Mouse (Mus musculus) T-helper 2 cell (primary cell): ENCODE results near the gene Plcb4.

Experiments
- in situ Hi-C: fragments of 300-600 bp; cut with MboI, MseI; formaldehyde crosslinking; loops from one replicate; pipeline ENCODE4 v1.15.1; 2025; ENCODE audit warnings: high pct_unique_total_duplicates

The Plcb4 gene

DNA sequence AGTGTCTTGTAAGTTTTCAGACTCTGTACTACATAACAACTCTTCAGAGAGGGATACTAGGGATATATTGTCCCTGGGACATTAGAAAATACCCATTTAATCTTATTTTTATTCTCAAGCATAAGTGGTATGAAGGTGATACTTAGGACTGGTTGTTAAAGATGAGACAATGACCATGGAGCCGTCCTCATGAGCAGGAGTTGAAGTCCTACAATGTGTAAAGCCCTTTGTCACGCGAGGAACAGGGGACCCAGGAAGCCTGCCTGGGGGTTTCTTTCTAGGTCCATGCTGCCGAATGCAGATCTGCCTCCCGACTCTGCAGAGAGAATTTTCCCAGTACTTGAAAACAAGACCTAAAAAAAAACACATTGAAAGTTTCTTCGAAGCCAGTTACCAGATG lies 338.1 kb downstream of the Plcb4 start:
- in situ Hi-C loops: no loop called here

- in situ Hi-C loops: no loop called here
These were observed 338.7 kb downstream of the Plcb4 start for GRCm38 (mm10) chr2:135997361-135998150.

GRCm38 (mm10) chr2:135998886-135999285 lies 340.1 kb downstream of the Plcb4 start:
- in situ Hi-C loops: no loop called here

GRCm38 (mm10) chr2:135999361-135999760 lies 340.6 kb downstream of the Plcb4 start:
- in situ Hi-C loops: no loop called here

- in situ Hi-C loops: no loop called here
These were observed 342.1 kb downstream of the Plcb4 start for GRCm38 (mm10) chr2:136000933-136001332.

GRCm38 (mm10) chr2:136002118-136002517 lies 343.3 kb downstream of the Plcb4 start:
- in situ Hi-C loops: no loop called here

GRCm38 (mm10) chr2:136003836-136004235 lies 345.0 kb downstream of the Plcb4 start:
- in situ Hi-C loops: no loop called here

GRCm38 (mm10) chr2:136006280-136006679 lies 347.5 kb downstream of the Plcb4 start:
- in situ Hi-C loops: no loop called here

DNA sequence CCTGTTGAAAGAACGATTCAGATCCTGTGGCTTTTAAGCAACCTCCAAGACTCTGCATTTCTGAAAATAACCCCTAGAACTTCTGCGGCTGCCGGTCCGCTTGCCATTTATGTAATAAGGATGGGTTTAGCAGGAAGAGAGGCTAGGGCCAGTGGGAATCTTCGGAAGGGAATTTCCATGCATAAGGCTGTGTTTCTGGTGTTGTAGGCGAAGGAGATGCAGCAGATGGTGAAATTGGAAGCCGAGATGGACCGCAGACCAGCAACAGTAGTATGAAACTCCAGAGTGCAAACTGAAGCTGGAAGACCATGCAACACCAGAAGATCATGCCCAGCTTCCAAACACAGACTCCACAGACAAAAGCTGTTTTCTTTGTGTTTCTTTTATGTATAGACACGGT lies 353.9 kb downstream of the Plcb4 start:
- in situ Hi-C loops: no loop called here

DNA sequence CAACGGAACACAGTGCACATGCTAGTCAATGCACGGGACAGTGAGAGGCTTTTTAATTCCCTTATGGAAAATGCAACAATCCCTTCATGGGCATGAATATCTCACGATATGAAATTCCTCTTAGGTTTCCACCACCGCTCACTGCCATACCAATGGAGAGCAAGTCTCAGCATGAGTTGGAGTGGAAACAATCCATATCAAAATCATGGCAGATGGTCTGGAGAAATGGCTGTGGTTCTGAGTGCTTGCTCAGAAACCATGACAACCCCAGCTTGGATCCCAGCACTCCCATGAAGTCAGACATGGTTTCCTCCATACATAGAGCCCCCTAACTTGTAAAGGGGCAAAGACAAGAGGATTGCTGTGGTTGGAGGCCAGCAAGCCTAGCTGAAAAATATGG lies 389.7 kb downstream of the Plcb4 start:
- in situ Hi-C loops: no loop called here

- in situ Hi-C loops: loop anchor here (10.0 kb wide), 1 partner anchor 516 kb away; no protein-coding TSS in a partner anchor
These were observed 392.2 kb downstream of the Plcb4 start for GRCm38 (mm10) chr2:136050793-136051615.

- in situ Hi-C loops: loop anchor here (10.0 kb wide), 1 partner anchor 517 kb away; no protein-coding TSS in a partner anchor
These were observed 393.0 kb downstream of the Plcb4 start, which contains the start of gene Lamp5 for GRCm38 (mm10) chr2:136051688-136052289. Lamp5 (plus strand) TSS chr2:136052239.

GRCm38 (mm10) chr2:136057861-136058331 lies 399.1 kb downstream of the Plcb4 start:
- in situ Hi-C loops: loop anchor here (10.0 kb wide), 1 partner anchor 523 kb away; no protein-coding TSS in a partner anchor

DNA sequence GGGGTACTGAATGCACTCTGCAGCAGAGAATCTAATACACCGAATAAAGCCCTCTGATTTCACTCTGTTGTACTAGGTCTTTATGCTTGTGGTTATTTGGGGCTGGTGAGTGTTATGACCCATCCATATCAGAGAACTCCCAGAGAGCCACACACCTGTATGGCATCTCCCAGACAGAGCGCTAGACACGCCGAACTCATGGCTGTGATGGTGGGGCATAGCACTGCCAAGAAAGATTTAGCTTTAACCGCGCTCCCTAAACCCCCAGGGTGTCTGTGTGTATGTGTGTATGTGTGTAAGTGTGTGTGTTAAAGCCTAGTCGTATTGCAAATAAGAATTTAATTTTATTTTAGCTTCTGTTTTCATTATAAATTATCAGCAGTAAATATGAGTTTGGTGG lies 399.6 kb downstream of the Plcb4 start:
- in situ Hi-C loops: loop anchor here (10.0 kb wide), 1 partner anchor 524 kb away; no protein-coding TSS in a partner anchor

DNA sequence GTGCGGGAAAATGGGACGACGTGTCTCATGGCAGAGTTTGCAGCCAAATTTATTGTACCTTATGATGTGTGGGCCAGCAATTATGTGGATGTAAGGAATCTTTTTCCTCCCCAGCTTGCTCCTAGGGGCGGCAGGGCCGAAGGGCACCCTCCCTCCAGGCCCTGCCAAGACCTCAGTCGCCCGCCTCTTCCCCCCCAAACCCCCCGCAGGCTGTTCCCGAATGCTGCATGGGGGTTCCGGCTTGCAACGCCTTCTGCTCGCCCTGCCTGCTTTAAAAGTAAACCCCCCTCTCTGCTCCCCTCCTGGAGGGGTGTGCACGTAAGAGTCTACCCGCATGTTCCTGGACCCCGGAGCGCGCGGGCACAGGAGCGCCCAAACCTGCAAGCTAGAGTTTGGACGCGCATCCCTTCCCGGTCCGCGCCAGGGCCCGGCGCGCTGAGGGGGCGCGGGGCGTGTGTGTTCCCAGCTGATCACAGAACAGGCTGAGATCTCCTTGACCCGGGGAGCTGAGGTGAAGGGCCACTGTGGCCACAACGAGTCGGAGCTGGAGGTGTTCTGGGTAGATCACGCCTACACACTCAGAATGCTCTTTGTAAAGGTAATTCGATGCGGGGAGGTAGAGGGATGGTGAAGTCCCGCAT lies 400.3 kb downstream of the Plcb4 start:
- in situ Hi-C loops: loop anchor here (10.0 kb wide), 1 partner anchor 524 kb away; no protein-coding TSS in a partner anchor
